Mouse (Mus musculus) G1E (cell line): ENCODE measurements at regions not wholly inside any gene's neighbourhood (a gene's known extent, or its start where the extent isn't known, plus 50 kb on each side); places are given as distances from the start of the nearest gene placed in this dataset.

ENCODE experiments used
- ATAC-seq: 2 replicates; pipeline ENCODE4 v1.8.0; 2016; ENCODE audit warnings: mild to moderate bottlenecking; ENCODE audit not compliant: insufficient number of reproducible peaks, poor library complexity, low FRiP score, severe bottlenecking; ENCODE audit errors: extremely low read depth
- DNase-seq: peaks from one replicate; pipeline ENCODE4 v3.0.0; 2012; ENCODE audit warnings: low spot score
- H3K27me3 ChIP-seq: 2 replicates; pipeline ENCODE4 v1.6.1; 2012; ENCODE audit warnings: mild to moderate bottlenecking, low read length, inconsistent platforms; ENCODE audit not compliant: insufficient read depth
- H3K36me3 ChIP-seq: replicated peaks from 2 replicates; pipeline ENCODE3; 2012; ENCODE audit warnings: mild to moderate bottlenecking, inconsistent platforms
- H3K4me1 ChIP-seq: 2 replicates; pipeline ENCODE4 v1.6.1; 2012; ENCODE audit warnings: low read depth, low read length, inconsistent platforms, mixed read lengths; ENCODE audit not compliant: insufficient read depth
- H3K4me3 ChIP-seq: 2 replicates; pipeline ENCODE4 v1.5.1; 2012; ENCODE audit warnings: low read depth, mild to moderate bottlenecking, inconsistent platforms, low read length, moderate library complexity, mixed read lengths
- H3K9me3 ChIP-seq: replicated peaks from 2 replicates; pipeline ENCODE4 v1.6.1; 2012; ENCODE audit warnings: inconsistent platforms
- CTCF ChIP-seq: IDR thresholded peaks from 2 replicates; pipeline ENCODE4 v1.5.1; 2012; ENCODE audit warnings: low read depth, low read length, inconsistent platforms, mixed read lengths
- GATA1 ChIP-seq: IDR thresholded peaks from 2 replicates; pipeline ENCODE4 v1.6.1; 2012; ENCODE audit warnings: borderline replicate concordance, low read length, inconsistent platforms, mixed read lengths
- GATA2 ChIP-seq: IDR thresholded peaks from 2 replicates; pipeline ENCODE4 v1.6.1; 2012; ENCODE audit warnings: low read depth, low read length, inconsistent platforms, borderline replicate concordance
- POLR2AphosphoS5 ChIP-seq: IDR thresholded peaks from 2 replicates; pipeline ENCODE4 v1.6.1; 2012; ENCODE audit warnings: low read depth, low read length, inconsistent platforms; ENCODE audit not compliant: insufficient replicate concordance
- TAL1 ChIP-seq: conservative IDR thresholded peaks from 2 replicates; pipeline ENCODE4 v1.6.1; 2012; ENCODE audit warnings: low read depth, low read length, inconsistent platforms, mixed read lengths

- TF ChIP-seq CTCF (no peak), POLR2AphosphoS5 (no peak), GATA1 (no peak), TAL1 (no peak), GATA2 (no peak)
- Histone ChIP-seq H3K9me3 (peaks cover 88% of the 10 kb centered on the region), H3K4me1 (no peaks in the 10 kb centered on the region), H3K4me3 (no peak overlapping the region), H3K27me3 (no peaks in the 10 kb centered on the region), H3K36me3 (no peaks in the 10 kb centered on the region)
- no peak for DNase-seq
- ATAC-seq: no peak
Observed at GRCm38 (mm10) chr13:56356999-56357398, 60.6 kb upstream of the Cxcl14 start.

GRCm38 (mm10) chr13:56357955-56358354 is 61.6 kb upstream of the Cxcl14 start:
- no peak for DNase-seq
- TF ChIP-seq CTCF (no peak), TAL1 (no peak), POLR2AphosphoS5 (no peak), GATA2 (no peak), GATA1 (no peak)
- ATAC-seq: no peak
- Histone ChIP-seq H3K27me3 (no peaks in the 10 kb centered on the region), H3K9me3 (peaks cover 88% of the 10 kb centered on the region), H3K36me3 (no peaks in the 10 kb centered on the region), H3K4me3 (no peak overlapping the region), H3K4me1 (no peaks in the 10 kb centered on the region)

GRCm38 (mm10) chr13:56358827-56359226 is 62.5 kb upstream of the Cxcl14 start:
- ATAC-seq (no peak), DNase-seq (no peak)
- Histone ChIP-seq H3K36me3 (no peaks in the 10 kb centered on the region), H3K4me3 (no peak overlapping the region), H3K27me3 (no peaks in the 10 kb centered on the region), H3K4me1 (no peaks in the 10 kb centered on the region), H3K9me3 (peaks cover 88% of the 10 kb centered on the region)
- no peak for TF ChIP-seq GATA2
- no peak for TF ChIP-seq GATA1
- TF ChIP-seq TAL1: no peak
- no peak for TF ChIP-seq CTCF
- no peak for TF ChIP-seq POLR2AphosphoS5

GRCm38 (mm10) chr13:56359554-56359953 is 63.2 kb upstream of the Cxcl14 start:
- TF ChIP-seq TAL1 (no peak), GATA2 (no peak), GATA1 (no peak), CTCF (no peak), POLR2AphosphoS5 (no peak)
- no peaks in the 10 kb centered on the region for H3K27me3 ChIP-seq
- no peak overlapping the region for H3K4me3 ChIP-seq
- no peak for DNase-seq
- ATAC-seq: no peak
- no peaks in the 10 kb centered on the region for H3K4me1 ChIP-seq
- no peaks in the 10 kb centered on the region for H3K36me3 ChIP-seq
- peaks cover 86% of the 10 kb centered on the region for H3K9me3 ChIP-seq

GRCm38 (mm10) chr13:56360803-56361202 is 64.5 kb upstream of the Cxcl14 start:
- ATAC-seq (no peak), DNase-seq (no peak)
- Histone ChIP-seq H3K4me1 (no peaks in the 10 kb centered on the region), H3K27me3 (no peaks in the 10 kb centered on the region), H3K36me3 (no peaks in the 10 kb centered on the region), H3K4me3 (no peak overlapping the region), H3K9me3 (peaks cover 85% of the 10 kb centered on the region)
- TF ChIP-seq GATA1 (no peak), GATA2 (no peak), TAL1 (no peak), POLR2AphosphoS5 (no peak), CTCF (no peak)

GRCm38 (mm10) chr13:56362238-56362637 is 64.2 kb upstream of the Gm3045 start:
- Histone ChIP-seq H3K9me3 (peaks cover 86% of the 10 kb centered on the region), H3K36me3 (no peaks in the 10 kb centered on the region), H3K4me3 (no peak overlapping the region), H3K4me1 (no peaks in the 10 kb centered on the region), H3K27me3 (no peaks in the 10 kb centered on the region)
- TF ChIP-seq CTCF (no peak), POLR2AphosphoS5 (no peak), TAL1 (no peak), GATA1 (no peak), GATA2 (no peak)
- DNase-seq: no peak
- ATAC-seq: no peak

GRCm38 (mm10) chr13:56362646-56363045 is 63.7 kb upstream of the Gm3045 start:
- no peak overlapping the region for H3K4me3 ChIP-seq
- ATAC-seq (no peak), DNase-seq (no peak)
- no peaks in the 10 kb centered on the region for H3K27me3 ChIP-seq
- no peaks in the 10 kb centered on the region for H3K36me3 ChIP-seq
- H3K4me1 ChIP-seq: no peaks in the 10 kb centered on the region
- TF ChIP-seq GATA2: no peak
- TF ChIP-seq CTCF: no peak
- TF ChIP-seq POLR2AphosphoS5: no peak
- no peak for TF ChIP-seq GATA1
- peaks cover 87% of the 10 kb centered on the region for H3K9me3 ChIP-seq
